25 mouse cellular contexts compared by ENCODE assay signal in genomic region chr12:98069110-98069509, GRCm38 (mm10).
DNase-seq lines count a peak whose midpoint lies in the region; ATAC-seq lines count a peak whose summit lies in the region.
"Had no signal": no experiment of that assay in that cellular context is flagged by ENCODE, and none has a peak within 500 bp of the region (broad histone marks: within the 10 kb centered on the region; RNA-seq: fewer than 3 reads in every experiment).

No protein-coding gene starts in this region.

- H3K4me1 ChIP-seq in limb, embryonic 13.5 days: peaks cover 7% of the 10 kb centered on the region; the same call in 1 of the 2 replicates
- peaks cover 14% of the 10 kb centered on the region for H3K4me1 ChIP-seq in limb, embryonic 10.5 days
- H3K4me1 ChIP-seq in forebrain, embryonic 12.5 days: no peaks in the 10 kb centered on the region
- H3K4me1 ChIP-seq: embryonic facial prominence, embryonic 15.5 days; liver, embryonic 13.5 days; midbrain, embryonic 12.5 days; stomach, embryonic 15.5 days had no signal

- 54% methylated on average over 2 of the region's 2 CpGs for WGBS in limb, embryonic 13.5 days
- 71% methylated on average over 2 of the region's 2 CpGs for WGBS in limb, embryonic 10.5 days
- WGBS in forebrain, embryonic 12.5 days: 66% methylated on average over 2 of the region's 2 CpGs

- ATAC-seq in limb, embryonic 13.5 days (ENCODE audit: low FRiP score, low read depth): peak; percentile 36; the same call in 1 of the 2 replicates
- no peak for ATAC-seq in forebrain, embryonic 12.5 days (ENCODE audit: low FRiP score)
- ATAC-seq: activated CD4-positive, CD25-positive, alpha-beta regulatory T cell, adult 4 months; CD4-positive, CD25-positive, alpha-beta regulatory T cell, adult 4 months; forebrain, embryonic 16.5 days; inflammation-experienced regulatory T-cells, adult 6 months had no signal

- H3K9ac ChIP-seq in limb, embryonic 13.5 days: no peak overlapping the region
- H3K9ac ChIP-seq in forebrain, embryonic 12.5 days: no peak overlapping the region
- H3K9ac ChIP-seq: embryonic facial prominence, embryonic 15.5 days; heart, embryonic 13.5 days; liver, embryonic 13.5 days; midbrain, embryonic 12.5 days; stomach, embryonic 15.5 days had no signal

- H3K36me3 ChIP-seq in limb, embryonic 13.5 days: no peaks in the 10 kb centered on the region
- H3K36me3 ChIP-seq in limb, embryonic 10.5 days: no peaks in the 10 kb centered on the region
- H3K36me3 ChIP-seq in forebrain, embryonic 12.5 days (replicated peaks): no peaks in the 10 kb centered on the region
- H3K36me3 ChIP-seq: embryonic facial prominence, embryonic 15.5 days; heart, embryonic 13.5 days; liver, embryonic 13.5 days; midbrain, embryonic 12.5 days; stomach, embryonic 15.5 days had no signal

- 0 out of 2 replicates have a peak overlapping the region, but pooled peaks have one; percentile 28 for H3K27ac ChIP-seq in limb, embryonic 13.5 days
- no peak overlapping the region for H3K27ac ChIP-seq in limb, embryonic 10.5 days
- no peak overlapping the region for H3K27ac ChIP-seq in forebrain, embryonic 12.5 days
- H3K27ac ChIP-seq: embryonic facial prominence, embryonic 15.5 days; heart, embryonic 13.5 days; liver, embryonic 13.5 days; midbrain, embryonic 12.5 days; stomach, embryonic 15.5 days had no signal

- DNase-seq in limb, embryonic 10.5 days (ENCODE audit: low spot score): no peak
- DNase-seq in Muller cell, postnatal 12 days (ENCODE audit: inconsistent ontology term): peak; percentile 86
- DNase-seq in embryo, embryonic 10.5 days (ENCODE audit: low spot score): peak; percentile 13
- peak; percentile 11 to 52 for DNase-seq in lung, postnatal 4 days
- DNase-seq in testis, postnatal 10 days (ENCODE audit: low spot score): no peak
- DNase-seq: adrenal gland, postnatal 10 days; cerebellum, adult 9-11 months; gastrocnemius, postnatal 14 days; heart, adult 11 months; heart, postnatal 14 days; kidney, adult 18-20 months; kidney, postnatal 4 days; liver, embryonic 13.5 days; thymus, adult 18-20 months; thymus, postnatal 4 days had no signal

- H3K27me3 ChIP-seq in limb, embryonic 13.5 days: no peaks in the 10 kb centered on the region
- no peaks in the 10 kb centered on the region for H3K27me3 ChIP-seq in limb, embryonic 10.5 days (ENCODE audit: low read depth, poor library complexity, severe bottlenecking)
- no peaks in the 10 kb centered on the region for H3K27me3 ChIP-seq in forebrain, embryonic 12.5 days
- H3K27me3 ChIP-seq: embryonic facial prominence, embryonic 15.5 days; heart, embryonic 13.5 days; liver, embryonic 13.5 days; midbrain, embryonic 12.5 days; stomach, embryonic 15.5 days had no signal

- H3K9me3 ChIP-seq in limb, embryonic 13.5 days: no peaks in the 10 kb centered on the region
- H3K9me3 ChIP-seq in limb, embryonic 10.5 days (replicated peaks): no peaks in the 10 kb centered on the region
- H3K9me3 ChIP-seq in forebrain, embryonic 12.5 days: no peaks in the 10 kb centered on the region
- H3K9me3 ChIP-seq: embryonic facial prominence, embryonic 15.5 days; heart, embryonic 13.5 days; liver, embryonic 13.5 days; midbrain, embryonic 12.5 days; stomach, embryonic 15.5 days had no signal

- H3K4me2 ChIP-seq in limb, embryonic 13.5 days (replicated peaks): no peak overlapping the region
- H3K4me2 ChIP-seq in forebrain, embryonic 12.5 days: no peak overlapping the region
- H3K4me2 ChIP-seq: embryonic facial prominence, embryonic 15.5 days; heart, embryonic 13.5 days; liver, embryonic 13.5 days; midbrain, embryonic 12.5 days; stomach, embryonic 15.5 days had no signal

- H3K4me3 ChIP-seq in limb, embryonic 13.5 days: no peak overlapping the region
- no peak overlapping the region for H3K4me3 ChIP-seq in limb, embryonic 10.5 days
- H3K4me3 ChIP-seq in forebrain, embryonic 12.5 days (replicated peaks): no peak overlapping the region
- H3K4me3 ChIP-seq: embryonic facial prominence, embryonic 15.5 days; heart, embryonic 13.5 days; liver, embryonic 13.5 days; midbrain, embryonic 12.5 days; stomach, embryonic 15.5 days had no signal

Comparison
In these comparisons a context has a peak if more than half of its experiments do, and no peak if none do; other contexts are left out.
1. DNase-seq: peak in Muller cell, postnatal 12 days (single experiment), embryo, embryonic 10.5 days (single experiment) and lung, postnatal 4 days (2 of 2); none in limb, embryonic 10.5 days (single experiment) and testis, postnatal 10 days (single experiment).